Mouse (Mus musculus) induced T-regulatory cell, adult 2 months (primary cell): Measurements from ENCODE around the gene Gm8246.
"Not testable (repeated sequence)": the region's sequence is repeated elsewhere in the genome, so short reads cannot be mapped to it uniquely, and the experiment has no call there.

Experiments
- DNase-seq: peaks from one replicate; pipeline ENCODE4 v3.0.0-alpha.2; 2012; ENCODE audit warnings: low read depth

Gene Gm8246

GRCm38 (mm10) chr14:5477730-5478129, at the start of gene Gm8246:
Gene Gm8246, minus strand, starts transcription at chr14:5477830.
- not testable (repeated sequence) for DNase-seq

- not testable (repeated sequence) for DNase-seq
Observed at GRCm38 (mm10) chr14:5501374-5501773, 23.7 kb upstream of the Gm8246 start, which contains the start of gene Gm3488. Gene Gm3488, plus strand, starts transcription at chr14:5501674.

GRCm38 (mm10) chr14:5483907-5484306, 6.3 kb upstream of the Gm8246 start, which contains the start of gene Gm3187:
Gene Gm3187, plus strand, starts transcription at chr14:5484207.
- DNase-seq, result not testable (repeated sequence)

- DNase-seq, result not testable (repeated sequence)
Observed at GRCm38 (mm10) chr14:5460469-5460868, 17.2 kb downstream of the Gm8246 start.

- DNase-seq, result not testable (repeated sequence)
Observed at GRCm38 (mm10) chr14:5455367-5455766, 22.3 kb downstream of the Gm8246 start, which contains the start of gene Gm3194. Gene Gm3194, minus strand, starts transcription at chr14:5455467.
